Mouse (Mus musculus) liver, embryonic 12.5 days (tissue): ENCODE data around the gene Tbx20. TPM values are rescaled to one million over a fixed set of nuclear protein-coding genes. Genes with fewer than 3 reads are reported as not detected.

Experiments used
- ATAC-seq: fragments of 200-750 bp; cut with Nextera tagmentation; 2 replicates; pipeline ENCODE4 v1.8.0; 2017; ENCODE audit warnings: moderate number of reproducible peaks, mild to moderate bottlenecking, moderate library complexity
- H3K27ac ChIP-seq: fragments of 300-500 bp; sonication (generic); 2 replicates; pipeline ENCODE4 v1.5.1; 2016; ENCODE audit warnings: mild to moderate bottlenecking
- H3K27me3 ChIP-seq: fragments of 300-500 bp; sonication (generic); replicated peaks from 2 replicates; pipeline ENCODE4 v1.6.1; 2016; ENCODE audit warnings: mild to moderate bottlenecking, moderate library complexity
- H3K36me3 ChIP-seq: fragments of 300-500 bp; sonication (generic); 2 replicates; pipeline ENCODE4 v1.6.1; 2016; ENCODE audit warnings: mild to moderate bottlenecking, moderate library complexity
- H3K4me1 ChIP-seq: fragments of 300-500 bp; sonication (generic); 2 replicates; pipeline ENCODE4 v1.6.1; 2016
- H3K4me2 ChIP-seq: fragments of 300-500 bp; sonication (generic); 2 replicates; pipeline ENCODE4 v1.6.1; 2016; ENCODE audit warnings: mild to moderate bottlenecking, moderate library complexity
- H3K4me3 ChIP-seq: fragments of 300-500 bp; sonication (generic); 2 replicates; pipeline ENCODE4 v1.5.1; 2016; ENCODE audit warnings: mild to moderate bottlenecking, moderate library complexity
- H3K9ac ChIP-seq: fragments of 300-500 bp; sonication (generic); 2 replicates; pipeline ENCODE4 v1.6.1; 2016; ENCODE audit warnings: mild to moderate bottlenecking, moderate library complexity
- H3K9me3 ChIP-seq: fragments of 300-500 bp; sonication (generic); replicated peaks from 2 replicates; pipeline ENCODE4 v1.6.1; 2016; ENCODE audit warnings: mild to moderate bottlenecking, moderate library complexity
- WGBS: fragments of 180-500 bp; shearing (Covaris S2); methylation state at CpG from one replicate; pipeline ENCODE4 v1.1.7; 2016; ENCODE audit not compliant: insufficient replicate concordance; 5-methylcytosine and 5-hydroxymethylcytosine counted together
- polyA plus RNA-seq: library from polyadenylated mRNA; unstranded; fragments of >200 nt; fragmentation: Nextera tagmentation; extraction: Ambion mirVana; gene quantifications from 2 replicates; pipeline ENCODE4 v1.2.1, GENCODE M21; 2016

The Tbx20 gene
- polyA plus RNA-seq, 1 experiment from 2014 or later = 1.8 TPM

- Histone ChIP-seq H3K4me2 (no peak overlapping the region), H3K27ac (no peak overlapping the region), H3K9me3 (no peaks in the 10 kb centered on the region), H3K4me3 (no peak overlapping the region), H3K9ac (no peak overlapping the region), H3K27me3 (no peaks in the 10 kb centered on the region; the same call in 1 of the 2 replicates), H3K4me1 (no peaks in the 10 kb centered on the region), H3K36me3 (no peaks in the 10 kb centered on the region)
- WGBS = 37% methylated on average over 4 of the region's 4 CpGs
- no peak for ATAC-seq
These were observed 13.6 kb downstream of the Tbx20 start for GRCm38 (mm10) chr9:24760461-24760860.

- ATAC-seq = no peak
- Histone ChIP-seq H3K27ac (no peak overlapping the region), H3K9ac (no peak overlapping the region), H3K9me3 (no peaks in the 10 kb centered on the region), H3K27me3 (no peaks in the 10 kb centered on the region), H3K4me2 (no peak overlapping the region), H3K4me1 (no peaks in the 10 kb centered on the region), H3K4me3 (no peak overlapping the region), H3K36me3 (no peaks in the 10 kb centered on the region)
- 66% methylated on average over 5 of the region's 5 CpGs for WGBS
These were observed 29.1 kb downstream of the Tbx20 start for GRCm38 (mm10) chr9:24744958-24745357.

- H3K9me3 ChIP-seq = no peaks in the 10 kb centered on the region
- H3K27ac ChIP-seq = no peak overlapping the region
- no peak overlapping the region for H3K4me2 ChIP-seq
- no peaks in the 10 kb centered on the region for H3K4me1 ChIP-seq
- H3K36me3 ChIP-seq = no peaks in the 10 kb centered on the region
- peaks cover 4% of the 10 kb centered on the region for H3K27me3 ChIP-seq
- H3K4me3 ChIP-seq = no peak overlapping the region
- ATAC-seq = no peak
- H3K9ac ChIP-seq = no peak overlapping the region
These were observed 72.9 kb downstream of the Tbx20 start for GRCm38 (mm10) chr9:24701246-24701645.

- H3K4me1 ChIP-seq = no peaks in the 10 kb centered on the region
- no peaks in the 10 kb centered on the region for H3K9me3 ChIP-seq
- peak overlapping the region; percentile 65 for H3K4me2 ChIP-seq
- no peak overlapping the region for H3K9ac ChIP-seq
- 6% methylated on average over 9 of the region's 9 CpGs for WGBS
- no peak overlapping the region for H3K27ac ChIP-seq
- ATAC-seq = no peak
- H3K4me3 ChIP-seq = peak overlapping the region; percentile 36; the same call in 1 of the 2 replicates
- H3K36me3 ChIP-seq = no peaks in the 10 kb centered on the region
- peaks cover 16% of the 10 kb centered on the region for H3K27me3 ChIP-seq
These were observed 77.7 kb downstream of the Tbx20 start for GRCm38 (mm10) chr9:24696405-24696778.

- no peak within 1 kb of the TSS for H3K27ac ChIP-seq
- 0 out of 2 replicates have a peak, but pooled peaks have one; percentile 27 for ATAC-seq
- H3K9ac ChIP-seq = no peak within 1 kb of the TSS
- peak within 1 kb of the TSS; percentile 65 for H3K4me2 ChIP-seq
- H3K4me3 ChIP-seq = peak within 1 kb of the TSS; percentile 36
- no peaks in the 10 kb centered on the region for H3K4me1 ChIP-seq
- H3K27me3 ChIP-seq = peaks cover 16% of the 10 kb centered on the region
- WGBS = 2% methylated on average over 45 of the region's 45 CpGs
- no peaks in the 10 kb centered on the region for H3K9me3 ChIP-seq
- no peaks in the 10 kb centered on the region for H3K36me3 ChIP-seq
These were observed 78.3 kb downstream of the Tbx20 start, which contains the start of gene Dpy19l2 for GRCm38 (mm10) chr9:24695700-24696404. Gene Dpy19l2 (minus strand): TSS chr9:24696293.

Other genes starting within 250 kb of the Tbx20 start
- not detected in 2 replicates for gene Cypt4, start 149.1 kb downstream of the Tbx20 start, polyA plus RNA-seq
- 0.06 and 0.08 TPM in 2 replicates for gene Dpy19l2, start 78.0 kb downstream of the Tbx20 start, polyA plus RNA-seq